Mouse (Mus musculus): ENCODE measurements around the gene 2700097O09Rik.

GRCm38 (mm10) chr12:55075296-55075695 lies 4.6 kb downstream of the 2700097O09Rik start:
- TF ChIP-seq CTCF (IDR thresholded peaks at IDR 0.05; ENCODE audit: low read depth) (no peak), EP300 (IDR thresholded peaks at IDR 0.05; ENCODE audit: low read depth) (no peak)
